Mouse (Mus musculus) limb, embryonic 11.5 days (tissue): ENCODE results near the gene Nxnl1. TPM values are rescaled to one million over a fixed set of nuclear protein-coding genes. Genes with fewer than 3 reads are reported as not detected.

Experiments used
- ATAC-seq: fragments of 200-750 bp; cut with Nextera tagmentation; 2 replicates; pipeline ENCODE4 v1.8.0; 2017; ENCODE audit warnings: low read depth; ENCODE audit not compliant: insufficient number of reproducible peaks, low FRiP score, low TSS enrichment
- DNase-seq: peaks from one replicate; pipeline ENCODE4 v3.0.0-alpha.2; 2015; ENCODE audit warnings: low spot score
- H3K27ac ChIP-seq: fragments of 300-500 bp; sonication (generic); replicated peaks from 2 replicates; pipeline ENCODE4 v1.5.1; 2014; ENCODE audit warnings: low read depth, mild to moderate bottlenecking, low read length
- H3K27me3 ChIP-seq: fragments of 300-500 bp; sonication (generic); 2 replicates; pipeline ENCODE4 v1.6.1; 2014; ENCODE audit warnings: mild to moderate bottlenecking, low read length, mixed read lengths; ENCODE audit not compliant: control insufficient read depth, insufficient read depth
- H3K36me3 ChIP-seq: fragments of 300-500 bp; sonication (generic); 2 replicates; pipeline ENCODE4 v1.6.1; 2014; ENCODE audit warnings: mild to moderate bottlenecking, low read length, moderate library complexity, mixed read lengths; ENCODE audit not compliant: control insufficient read depth, insufficient read depth
- H3K4me1 ChIP-seq: fragments of 300-500 bp; sonication (generic); 2 replicates; pipeline ENCODE4 v1.6.1; 2014; ENCODE audit warnings: low read length, mixed read lengths; ENCODE audit not compliant: control insufficient read depth, insufficient read depth
- H3K4me2 ChIP-seq: fragments of 300-500 bp; sonication (generic); 2 replicates; pipeline ENCODE4 v1.6.1; 2014; ENCODE audit warnings: low read depth, mild to moderate bottlenecking, moderate library complexity; ENCODE audit not compliant: severe bottlenecking
- H3K4me3 ChIP-seq: fragments of 300-500 bp; sonication (generic); 2 replicates; pipeline ENCODE4 v1.5.1; 2014; ENCODE audit warnings: low read depth, low read length
- H3K9ac ChIP-seq: fragments of 300-500 bp; sonication (generic); 2 replicates; pipeline ENCODE4 v1.6.1; 2014; ENCODE audit warnings: mild to moderate bottlenecking, low read length
- H3K9me3 ChIP-seq: fragments of 300-500 bp; sonication (generic); 2 replicates; pipeline ENCODE4 v1.6.1; 2016; ENCODE audit warnings: low read length; ENCODE audit not compliant: control insufficient read depth
- WGBS: fragments of 180-500 bp; shearing (Covaris S2); extraction: QIAGEN DNeasy Blood & Tissue Kit; methylation state at CpG from one replicate; pipeline ENCODE4 v1.1.7; 2014; 5-methylcytosine and 5-hydroxymethylcytosine counted together
- polyA plus RNA-seq: library from polyadenylated mRNA; unstranded; fragments of >200 nt; fragmentation: Nextera tagmentation; extraction: Ambion mirVana; gene quantifications from 2 replicates; pipeline ENCODE4 v1.2.1, GENCODE M21; 2014

The Nxnl1 gene
- polyA plus RNA-seq, 1 experiment from 2014 or later, result not detected

GRCm38 (mm10) chr8:71558071-71558957 lies 8.1 kb downstream of the Nxnl1 start, which contains the start of gene Tmem221:
TSS of gene Tmem221 (minus strand) at chr8:71558871.
- no peak within 1 kb of the TSS for H3K27ac ChIP-seq

GRCm38 (mm10) chr8:71554644-71555043 lies 11.8 kb downstream of the Nxnl1 start:
- Histone ChIP-seq H3K4me2 (no peak overlapping the region), H3K36me3 (no peaks in the 10 kb centered on the region), H3K4me1 (0 out of 2 replicates have a peak, but pooled peaks cover 7% of the 10 kb centered on the region), H3K27me3 (peaks cover 35% of the 10 kb centered on the region), H3K27ac (no peak overlapping the region), H3K9ac (no peak overlapping the region), H3K9me3 (no peaks in the 10 kb centered on the region), H3K4me3 (no peak overlapping the region)
- no peak for DNase-seq
- no peak for ATAC-seq
- 82% methylated on average over 2 of the region's 2 CpGs for WGBS

More at GRCm38 (mm10) chr8:71558071-71558957, 8.1 kb downstream of the Nxnl1 start, which contains the start of gene Tmem221:
- Histone ChIP-seq H3K4me1 (0 out of 2 replicates have a peak, but pooled peaks cover 7% of the 10 kb centered on the region), H3K4me3 (peak within 1 kb of the TSS; percentile 25), H3K9ac (no peak within 1 kb of the TSS), H3K36me3 (no peaks in the 10 kb centered on the region), H3K9me3 (no peaks in the 10 kb centered on the region), H3K27me3 (peaks cover 64% of the 10 kb centered on the region), H3K4me2 (peak within 1 kb of the TSS; percentile 50)
- 5% methylated on average over 64 of the region's 70 CpGs for WGBS
- ATAC-seq, result no peak
- DNase-seq, result no peak

- H3K27ac ChIP-seq, result no peak overlapping the region
These were observed 12.4 kb downstream of the Nxnl1 start for GRCm38 (mm10) chr8:71554001-71554400.

GRCm38 (mm10) chr8:71552770-71553169 lies 13.6 kb downstream of the Nxnl1 start:
- Histone ChIP-seq H3K36me3 (no peaks in the 10 kb centered on the region), H3K9me3 (no peaks in the 10 kb centered on the region), H3K4me2 (no peak overlapping the region), H3K27ac (no peak overlapping the region), H3K4me3 (no peak overlapping the region), H3K27me3 (peaks cover 16% of the 10 kb centered on the region), H3K4me1 (no peaks in the 10 kb centered on the region), H3K9ac (no peak overlapping the region)
- DNase-seq (no peak), ATAC-seq (no peak)
- 42% methylated on average over 6 of the region's 6 CpGs for whole genome bisulfite sequencing

More at GRCm38 (mm10) chr8:71554001-71554400, 12.4 kb downstream of the Nxnl1 start:
- no peak overlapping the region for H3K4me3 ChIP-seq
- H3K9me3 ChIP-seq, result no peaks in the 10 kb centered on the region
- peaks cover 28% of the 10 kb centered on the region for H3K27me3 ChIP-seq
- H3K9ac ChIP-seq, result no peak overlapping the region
- H3K4me1 ChIP-seq, result 0 out of 2 replicates have a peak, but pooled peaks cover 6% of the 10 kb centered on the region
- ATAC-seq (no peak), DNase-seq (no peak)
- no peaks in the 10 kb centered on the region for H3K36me3 ChIP-seq
- 75% methylated on average over 6 of the region's 6 CpGs for WGBS
- H3K4me2 ChIP-seq, result no peak overlapping the region

GRCm38 (mm10) chr8:71550754-71551153 lies 15.6 kb downstream of the Nxnl1 start:
- Histone ChIP-seq H3K4me2 (no peak overlapping the region), H3K9ac (no peak overlapping the region), H3K4me3 (no peak overlapping the region), H3K36me3 (peaks cover 3% of the 10 kb centered on the region), H3K27me3 (no peaks in the 10 kb centered on the region), H3K9me3 (no peaks in the 10 kb centered on the region), H3K27ac (no peak overlapping the region), H3K4me1 (no peaks in the 10 kb centered on the region)
- 73% methylated on average over 7 of the region's 7 CpGs for WGBS
- ATAC-seq (no peak), DNase-seq (no peak)

- DNase-seq, result no peak
- peaks cover 6% of the 10 kb centered on the region; the same call in 1 of the 2 replicates for H3K4me1 ChIP-seq
- no peak for ATAC-seq
- no peak overlapping the region for H3K27ac ChIP-seq
- H3K9ac ChIP-seq, result no peak overlapping the region
- H3K9me3 ChIP-seq, result no peaks in the 10 kb centered on the region
- H3K27me3 ChIP-seq, result no peaks in the 10 kb centered on the region
- H3K4me2 ChIP-seq, result no peak overlapping the region
- 90% methylated on average over 7 of the region's 7 CpGs for WGBS
- H3K4me3 ChIP-seq, result no peak overlapping the region
- peaks cover 5% of the 10 kb centered on the region for H3K36me3 ChIP-seq
These were observed 18.8 kb downstream of the Nxnl1 start for GRCm38 (mm10) chr8:71547590-71547989.

- Histone ChIP-seq H3K27me3 (no peaks in the 10 kb centered on the region), H3K36me3 (peaks cover 5% of the 10 kb centered on the region), H3K4me3 (no peak overlapping the region), H3K9me3 (no peaks in the 10 kb centered on the region), H3K9ac (no peak overlapping the region), H3K4me1 (peaks cover 6% of the 10 kb centered on the region; the same call in 1 of the 2 replicates), H3K27ac (no peak overlapping the region), H3K4me2 (no peak overlapping the region)
- no peak for DNase-seq
- ATAC-seq, result no peak
- 92% methylated on average over 11 of the region's 11 CpGs for WGBS
These were observed 21.3 kb downstream of the Nxnl1 start for GRCm38 (mm10) chr8:71545053-71545452.

- Histone ChIP-seq H3K9me3 (no peaks in the 10 kb centered on the region), H3K4me3 (peak overlapping the region; percentile 68; the same call in 1 of the 2 replicates), H3K4me1 (peaks cover 6% of the 10 kb centered on the region; the same call in 1 of the 2 replicates), H3K27me3 (no peaks in the 10 kb centered on the region), H3K27ac (no peak overlapping the region), H3K4me2 (peak overlapping the region; percentile 88), H3K9ac (no peak overlapping the region), H3K36me3 (peaks cover 5% of the 10 kb centered on the region)
- DNase-seq (no peak), ATAC-seq (no peak)
- 93% methylated on average over 9 of the region's 9 CpGs for WGBS
These were observed 22.6 kb downstream of the Nxnl1 start for GRCm38 (mm10) chr8:71543755-71544154.
